Mouse (Mus musculus) intestine, postnatal 0 days (tissue): Measurements from ENCODE around the gene Klhl36. TPM values are rescaled to one million over a fixed set of nuclear protein-coding genes. Genes with fewer than 3 reads are reported as not detected.

Source experiments
- ATAC-seq: fragments of 200-750 bp; cut with Nextera tagmentation; 2 replicates; pipeline ENCODE4 v1.8.0; 2017; ENCODE audit warnings: mild to moderate bottlenecking, moderate TSS enrichment, moderate library complexity
- H3K27ac ChIP-seq: fragments of 300-500 bp; sonication (generic); 2 replicates; pipeline ENCODE4 v1.5.1; 2014; ENCODE audit warnings: mild to moderate bottlenecking, low read depth, low read length, moderate library complexity
- H3K27me3 ChIP-seq: fragments of 300-500 bp; sonication (generic); replicated peaks from 2 replicates; pipeline ENCODE4 v1.6.1; 2014; ENCODE audit warnings: low read length, mixed read lengths; ENCODE audit not compliant: control insufficient read depth, insufficient read depth
- H3K36me3 ChIP-seq: fragments of 300-500 bp; sonication (generic); 2 replicates; pipeline ENCODE4 v1.6.1; 2014; ENCODE audit warnings: mild to moderate bottlenecking, moderate library complexity; ENCODE audit not compliant: control insufficient read depth, insufficient read depth
- H3K4me1 ChIP-seq: fragments of 300-500 bp; sonication (generic); replicated peaks from 2 replicates; pipeline ENCODE4 v1.6.1; 2014; ENCODE audit warnings: antibody characterized with exemption, low read length, mixed read lengths; ENCODE audit not compliant: control insufficient read depth, insufficient read depth
- H3K4me2 ChIP-seq: fragments of 300-500 bp; sonication (generic); replicated peaks from 2 replicates; pipeline ENCODE4 v1.6.1; 2014; ENCODE audit warnings: low read depth, mild to moderate bottlenecking, moderate library complexity
- H3K4me3 ChIP-seq: fragments of 300-500 bp; sonication (generic); 2 replicates; pipeline ENCODE4 v1.5.1; 2014; ENCODE audit warnings: low read depth, low read length
- H3K9ac ChIP-seq: fragments of 300-500 bp; sonication (generic); 2 replicates; pipeline ENCODE4 v1.6.1; 2014; ENCODE audit warnings: mild to moderate bottlenecking, low read depth, low read length
- H3K9me3 ChIP-seq: fragments of 300-500 bp; sonication (generic); 2 replicates; pipeline ENCODE4 v1.6.1; 2016; ENCODE audit warnings: mixed run types; ENCODE audit not compliant: control insufficient read depth
- CTCF ChIP-seq: sonication (generic); IDR thresholded peaks from 2 replicates; pipeline ENCODE4 v1.5.1; 2016; ENCODE audit warnings: low read depth, mild to moderate bottlenecking, control low read depth, antibody characterized with exemption, moderate library complexity
- WGBS: fragments of 180-500 bp; shearing (Covaris S2); extraction: QIAGEN DNeasy Blood & Tissue Kit; methylation state at CpG from one replicate; pipeline ENCODE4 v1.1.7; 2014; 5-methylcytosine and 5-hydroxymethylcytosine counted together
- polyA plus RNA-seq: library from polyadenylated mRNA; unstranded; fragments of >200 nt; fragmentation: Nextera tagmentation; extraction: Ambion mirVana; gene quantifications from 2 replicates; pipeline ENCODE4 v1.2.1, GENCODE M21; 2015

Gene Klhl36
- polyA plus RNA-seq, 1 experiment from 2014 or later, result 7.4 TPM

- Histone ChIP-seq H3K4me1 (peaks cover 40% of the 10 kb centered on the region), H3K4me3 (no peak overlapping the region), H3K4me2 (no peak overlapping the region), H3K36me3 (peaks cover 8% of the 10 kb centered on the region; the same call in 1 of the 2 replicates), H3K9ac (no peak overlapping the region), H3K27ac (no peak overlapping the region), H3K27me3 (no peaks in the 10 kb centered on the region), H3K9me3 (no peaks in the 10 kb centered on the region)
- ATAC-seq, result no peak
- 27% methylated on average over 4 of the region's 4 CpGs for WGBS
- TF ChIP-seq CTCF, result no peak
These were observed 34.3 kb upstream of the Klhl36 start for GRCm38 (mm10) chr8:119827721-119828153.

GRCm38 (mm10) chr8:119829015-119829414 is 33.1 kb upstream of the Klhl36 start:
- Histone ChIP-seq H3K4me3 (no peak overlapping the region), H3K9ac (no peak overlapping the region), H3K9me3 (no peaks in the 10 kb centered on the region), H3K27ac (no peak overlapping the region), H3K27me3 (no peaks in the 10 kb centered on the region), H3K4me1 (peaks cover 44% of the 10 kb centered on the region), H3K4me2 (no peak overlapping the region), H3K36me3 (peaks cover 10% of the 10 kb centered on the region; the same call in 1 of the 2 replicates)
- WGBS, result 65% methylated on average over 10 of the region's 10 CpGs
- TF ChIP-seq CTCF, result no peak
- no peak for ATAC-seq

- Histone ChIP-seq H3K4me1 (peaks cover 48% of the 10 kb centered on the region), H3K27ac (no peak overlapping the region), H3K27me3 (no peaks in the 10 kb centered on the region), H3K36me3 (peaks cover 10% of the 10 kb centered on the region; the same call in 1 of the 2 replicates), H3K4me2 (0 out of 2 replicates have a peak overlapping the region, but pooled peaks have one; percentile 6), H3K4me3 (no peak overlapping the region), H3K9me3 (no peaks in the 10 kb centered on the region), H3K9ac (no peak overlapping the region)
- no peak for TF ChIP-seq CTCF
- ATAC-seq, result no peak
- WGBS, result 55% methylated on average over 13 of the region's 13 CpGs
These were observed 32.6 kb upstream of the Klhl36 start for GRCm38 (mm10) chr8:119829420-119829819.

- ATAC-seq, result no peak
- Histone ChIP-seq H3K9ac (no peak overlapping the region), H3K4me2 (0 out of 2 replicates have a peak overlapping the region, but pooled peaks have one; percentile 6), H3K36me3 (peaks cover 10% of the 10 kb centered on the region; the same call in 1 of the 2 replicates), H3K9me3 (no peaks in the 10 kb centered on the region), H3K27ac (no peak overlapping the region), H3K4me3 (no peak overlapping the region), H3K27me3 (no peaks in the 10 kb centered on the region), H3K4me1 (peaks cover 48% of the 10 kb centered on the region)
- WGBS, result 58% methylated on average over 16 of the region's 16 CpGs
- no peak for TF ChIP-seq CTCF
These were observed 32.0 kb upstream of the Klhl36 start for GRCm38 (mm10) chr8:119829870-119830580.

GRCm38 (mm10) chr8:119830589-119830988 is 31.5 kb upstream of the Klhl36 start:
- no peak for TF ChIP-seq CTCF
- Histone ChIP-seq H3K4me2 (0 out of 2 replicates have a peak overlapping the region, but pooled peaks have one; percentile 3), H3K4me3 (no peak overlapping the region), H3K9me3 (no peaks in the 10 kb centered on the region), H3K4me1 (peaks cover 48% of the 10 kb centered on the region), H3K27ac (no peak overlapping the region), H3K27me3 (no peaks in the 10 kb centered on the region), H3K9ac (no peak overlapping the region), H3K36me3 (peaks cover 10% of the 10 kb centered on the region; the same call in 1 of the 2 replicates)
- no peak for ATAC-seq
- 42% methylated on average over 7 of the region's 7 CpGs for WGBS

- peak overlapping the region; percentile 12; the same call in 1 of the 2 replicates for H3K4me3 ChIP-seq
- H3K27me3 ChIP-seq, result no peaks in the 10 kb centered on the region
- no peak overlapping the region for H3K9ac ChIP-seq
- H3K36me3 ChIP-seq, result peaks cover 10% of the 10 kb centered on the region; the same call in 1 of the 2 replicates
- H3K4me2 ChIP-seq, result peak overlapping the region; percentile 50
- peak; percentile 62 for ATAC-seq
- H3K27ac ChIP-seq, result peak overlapping the region; percentile 85
- TF ChIP-seq CTCF, result no peak
- no peaks in the 10 kb centered on the region for H3K9me3 ChIP-seq
- peaks cover 47% of the 10 kb centered on the region for H3K4me1 ChIP-seq
- WGBS, result 15% methylated on average over 20 of the region's 20 CpGs
These were observed 30.6 kb upstream of the Klhl36 start for GRCm38 (mm10) chr8:119831336-119831995.
